Mouse (Mus musculus) bone marrow macrophage, adult 2 months (primary cell): ENCODE data around the gene Sec14l2.

Experiments used
- CTCF ChIP-seq: IDR thresholded peaks from 2 replicates; pipeline ENCODE4 v1.5.1; 2012; ENCODE audit warnings: low read depth, mild to moderate bottlenecking, low read length, moderate library complexity
- POLR2A ChIP-seq: IDR thresholded peaks from 2 replicates; pipeline ENCODE4 v1.6.1; 2012; ENCODE audit warnings: mild to moderate bottlenecking, low read depth, low read length, borderline replicate concordance

DNA sequence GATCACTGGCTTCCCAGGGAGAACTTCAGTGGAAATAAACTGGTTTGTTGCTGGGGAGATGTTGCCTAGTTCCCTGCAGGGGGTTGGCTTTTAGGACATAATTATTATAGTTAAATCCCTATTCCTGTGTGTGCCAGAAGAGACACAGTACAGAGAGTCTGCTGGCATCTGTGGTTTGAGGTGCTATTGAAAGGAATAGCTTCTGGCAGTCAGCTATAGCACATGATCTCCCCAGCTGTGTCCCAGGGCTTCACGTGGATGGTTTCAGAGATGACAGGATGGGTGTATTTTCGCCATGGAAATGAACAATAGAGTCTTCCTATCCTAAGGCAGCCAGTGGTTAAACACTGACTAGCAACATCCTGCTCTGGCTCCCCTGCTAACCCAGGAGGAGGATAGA is 35.9 kb downstream of the Sec14l2 start:
- TF ChIP-seq POLR2A, result no peak
- no peak for TF ChIP-seq CTCF
